Mouse (Mus musculus): ENCODE measurements around the gene Tgfa. TPM values are rescaled to one million over a fixed set of nuclear protein-coding genes. Genes with fewer than 3 reads are reported as not detected.

Gene Tgfa
- 17.2 and 53.6 TPM in 2 replicates for polyA plus RNA-seq (2012; rRNA removed)

GRCm38 (mm10) chr6:86194941-86195932 is at the start of gene Tgfa:
Gene Tgfa (plus strand): TSS chr6:86195223.

Other genes starting within 250 kb of the Tgfa start
- 35.3 and 52.0 TPM in 2 replicates for gene Dusp11, start 233.6 kb upstream of the Tgfa start, polyA plus RNA-seq (2012; rRNA removed)
- 2.7 and 2.8 TPM in 2 replicates for gene Figla, start 179.1 kb upstream of the Tgfa start, polyA plus RNA-seq (2012; rRNA removed)
- gene Add2, start 166.5 kb upstream of the Tgfa start, polyA plus RNA-seq (2012; rRNA removed): 4.8 and 6.4 TPM in 2 replicates
- gene Fam136a, start 170.4 kb downstream of the Tgfa start, polyA plus RNA-seq (2012; rRNA removed): 49.1 and 66.2 TPM in 2 replicates
- gene Snrpg, start 176.1 kb downstream of the Tgfa start, polyA plus RNA-seq (2012; rRNA removed): 35.3 and 40.1 TPM in 2 replicates
- gene Pcyox1, start 201.9 kb downstream of the Tgfa start, polyA plus RNA-seq (2012; rRNA removed): 67.7 and 78.4 TPM in 2 replicates
- gene Tia1, start 209.0 kb downstream of the Tgfa start, polyA plus RNA-seq (2012; rRNA removed): 26.0 and 28.2 TPM in 2 replicates
- gene Gm44790, start 231.4 kb downstream of the Tgfa start, polyA plus RNA-seq (2012; rRNA removed): 47.8 and 54.1 TPM in 2 replicates
- gene C87436, start 243.2 kb downstream of the Tgfa start, polyA plus RNA-seq (2012; rRNA removed): 12.6 and 15.4 TPM in 2 replicates